Mouse (Mus musculus) kidney, embryonic 16.5 days (tissue): ENCODE measurements at regions not wholly inside any gene's neighbourhood (a gene's known extent, or its start where the extent isn't known, plus 50 kb on each side); places are given as distances from the start of the nearest gene placed in this dataset.

ENCODE experiments used
- ATAC-seq: fragments of 200-750 bp; cut with Nextera tagmentation; 2 replicates; pipeline ENCODE4 v1.8.0; 2017; ENCODE audit warnings: moderate TSS enrichment; ENCODE audit not compliant: low FRiP score, low TSS enrichment
- H3K27ac ChIP-seq: fragments of 300-500 bp; sonication (generic); 2 replicates; pipeline ENCODE4 v1.5.1; 2014; ENCODE audit warnings: low read length
- H3K27me3 ChIP-seq: fragments of 300-500 bp; sonication (generic); 2 replicates; pipeline ENCODE4 v1.6.1; 2014; ENCODE audit warnings: low read length, control low read depth, mixed read lengths; ENCODE audit not compliant: insufficient read depth
- H3K36me3 ChIP-seq: fragments of 300-500 bp; sonication (generic); 2 replicates; pipeline ENCODE4 v1.6.1; 2014; ENCODE audit warnings: low read length, control low read depth, mixed read lengths; ENCODE audit not compliant: insufficient read depth
- H3K4me1 ChIP-seq: fragments of 300-500 bp; sonication (generic); 2 replicates; pipeline ENCODE4 v1.6.1; 2014; ENCODE audit warnings: low read length, control low read depth, mixed read lengths; ENCODE audit not compliant: insufficient read depth
- H3K4me2 ChIP-seq: fragments of 300-500 bp; sonication (generic); replicated peaks from 2 replicates; pipeline ENCODE4 v1.6.1; 2014; ENCODE audit warnings: low read depth, low read length
- H3K4me3 ChIP-seq: fragments of 300-500 bp; sonication (generic); 2 replicates; pipeline ENCODE4 v1.5.1; 2014; ENCODE audit warnings: mild to moderate bottlenecking, low read length
- H3K9ac ChIP-seq: fragments of 300-500 bp; sonication (generic); replicated peaks from 2 replicates; pipeline ENCODE4 v1.6.1; 2014; ENCODE audit warnings: low read length
- H3K9me3 ChIP-seq: fragments of 300-500 bp; sonication (generic); 2 replicates; pipeline ENCODE4 v1.6.1; 2016; ENCODE audit warnings: low read length, control low read depth
- WGBS: fragments of 180-500 bp; shearing (Covaris S2); extraction: QIAGEN DNeasy Blood & Tissue Kit; methylation state at CpG from one replicate; pipeline ENCODE4 v1.1.7; 2014; 5-methylcytosine and 5-hydroxymethylcytosine counted together

DNA sequence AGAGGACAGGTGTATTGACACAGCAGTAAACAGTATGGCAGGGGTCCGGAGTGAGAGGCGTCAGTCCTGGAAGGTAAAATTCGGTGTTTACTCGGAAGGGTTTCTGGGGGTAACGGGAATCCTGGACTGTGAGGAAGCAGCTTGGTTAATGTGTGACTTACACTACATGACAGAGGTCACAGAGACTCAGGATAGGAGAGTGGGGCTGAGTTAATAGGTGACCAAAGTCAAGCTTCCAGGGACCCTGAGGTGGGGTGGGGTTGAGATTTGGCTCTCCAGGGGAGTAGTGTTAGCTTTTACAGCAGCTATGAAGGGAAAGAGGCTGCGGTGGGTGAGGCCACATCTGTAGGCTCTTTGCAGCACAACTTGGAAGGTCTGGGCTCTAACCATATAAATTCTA is 233.9 kb upstream of the Fn1 start:
- no peaks in the 10 kb centered on the region for H3K9me3 ChIP-seq
- H3K4me1 ChIP-seq, result no peaks in the 10 kb centered on the region
- H3K36me3 ChIP-seq, result no peaks in the 10 kb centered on the region
- H3K9ac ChIP-seq, result no peak overlapping the region
- H3K4me2 ChIP-seq, result no peak overlapping the region
- WGBS, result 63% methylated on average over 6 of the region's 6 CpGs
- no peaks in the 10 kb centered on the region for H3K27me3 ChIP-seq
- no peak overlapping the region for H3K4me3 ChIP-seq
- peak; percentile 94 for ATAC-seq
- no peak overlapping the region for H3K27ac ChIP-seq

DNA sequence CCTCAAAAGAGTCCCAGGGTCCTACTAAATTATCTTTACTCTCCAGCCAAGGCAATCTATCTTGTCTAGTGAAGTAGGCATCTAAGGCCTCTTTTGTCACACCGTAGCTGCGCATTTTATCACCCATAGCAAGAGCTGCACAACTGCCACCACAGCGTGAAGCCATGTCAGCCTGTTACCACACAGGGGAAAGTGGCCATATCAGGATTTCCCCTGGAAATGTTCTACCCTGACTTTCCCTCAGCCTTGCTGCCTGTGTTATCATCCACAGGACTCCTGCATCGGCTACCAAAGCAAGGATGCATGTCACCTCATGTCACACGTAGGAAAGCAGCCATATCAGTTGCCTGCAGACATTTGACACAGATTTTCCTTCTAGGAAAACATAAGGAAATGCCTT is 233.2 kb upstream of the Fn1 start:
- Histone ChIP-seq H3K36me3 (no peaks in the 10 kb centered on the region), H3K9me3 (no peaks in the 10 kb centered on the region), H3K4me1 (no peaks in the 10 kb centered on the region), H3K9ac (no peak overlapping the region), H3K4me3 (no peak overlapping the region), H3K27ac (no peak overlapping the region), H3K4me2 (no peak overlapping the region), H3K27me3 (no peaks in the 10 kb centered on the region)
- WGBS, result 53% methylated on average over 5 of the region's 5 CpGs
- no peak for ATAC-seq

DNA sequence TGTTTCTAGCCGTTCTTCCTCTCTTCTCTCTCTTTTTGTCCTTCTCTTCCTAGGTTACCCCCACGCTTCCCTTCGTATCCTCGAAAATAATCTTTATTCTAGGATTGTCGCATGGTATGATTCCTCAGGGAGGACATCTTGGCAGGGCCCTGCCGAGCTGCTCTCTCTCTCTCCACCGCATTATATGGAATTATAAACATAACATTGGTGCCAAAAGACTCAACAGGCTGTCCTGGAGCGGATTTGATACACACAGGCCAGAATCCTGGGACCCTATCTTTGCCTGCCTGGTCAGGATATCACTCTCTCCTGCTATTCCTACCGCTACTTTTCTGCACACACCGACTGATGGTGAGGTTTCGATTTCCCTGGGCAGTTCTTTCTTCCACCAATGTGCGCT is 228.9 kb upstream of the Fn1 start:
- Histone ChIP-seq H3K4me3 (no peak overlapping the region), H3K9ac (no peak overlapping the region), H3K9me3 (no peaks in the 10 kb centered on the region), H3K27ac (no peak overlapping the region), H3K4me1 (no peaks in the 10 kb centered on the region), H3K36me3 (no peaks in the 10 kb centered on the region), H3K27me3 (no peaks in the 10 kb centered on the region), H3K4me2 (no peak overlapping the region)
- no peak for ATAC-seq
- 84% methylated on average over 12 of the region's 12 CpGs for WGBS

DNA sequence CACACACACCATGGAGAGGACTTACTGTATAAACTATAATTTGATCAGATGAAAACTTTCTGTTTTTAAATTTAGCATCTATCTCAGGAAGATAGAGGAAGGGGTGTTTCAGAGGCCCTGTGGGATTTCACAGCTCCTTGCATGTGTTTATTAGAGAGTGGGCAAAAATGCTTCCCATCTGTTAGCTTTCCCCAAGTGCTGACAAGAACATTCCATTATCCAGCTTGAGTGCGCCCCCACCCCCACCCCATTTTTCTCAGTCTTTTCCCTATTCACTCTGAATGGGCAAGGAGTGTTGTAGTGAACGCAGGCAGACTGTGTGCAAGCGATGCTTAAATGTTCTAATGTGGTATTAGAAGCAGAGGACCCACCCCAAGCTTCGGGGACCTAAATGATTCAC is 228.2 kb upstream of the Fn1 start:
- no peaks in the 10 kb centered on the region for H3K4me1 ChIP-seq
- no peak for ATAC-seq
- H3K4me2 ChIP-seq, result no peak overlapping the region
- 88% methylated on average over 4 of the region's 4 CpGs for WGBS
- no peaks in the 10 kb centered on the region for H3K27me3 ChIP-seq
- H3K9me3 ChIP-seq, result no peaks in the 10 kb centered on the region
- no peak overlapping the region for H3K4me3 ChIP-seq
- H3K36me3 ChIP-seq, result no peaks in the 10 kb centered on the region
- H3K9ac ChIP-seq, result no peak overlapping the region
- no peak overlapping the region for H3K27ac ChIP-seq

DNA sequence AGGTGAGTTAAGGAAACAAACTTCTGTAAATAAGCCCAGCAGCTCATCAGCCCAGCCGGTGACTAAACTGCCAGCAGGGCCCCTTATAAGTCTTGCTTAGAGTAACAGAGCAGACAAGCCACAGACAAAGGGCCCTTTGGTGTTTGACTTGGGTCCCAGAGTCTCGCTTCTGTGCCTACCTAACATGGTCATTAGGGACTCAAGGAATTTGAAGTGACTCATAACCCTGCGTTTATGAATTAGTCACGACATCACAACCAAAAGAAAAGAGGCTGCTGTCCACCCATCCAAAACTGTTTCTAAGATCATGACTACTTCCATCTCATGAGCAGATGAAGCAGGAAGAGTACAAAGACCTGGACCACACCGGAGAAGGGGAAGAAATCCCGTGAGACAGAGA is 227.5 kb upstream of the Fn1 start:
- Histone ChIP-seq H3K27me3 (no peaks in the 10 kb centered on the region), H3K4me1 (no peaks in the 10 kb centered on the region), H3K4me2 (no peak overlapping the region), H3K36me3 (no peaks in the 10 kb centered on the region), H3K9me3 (no peaks in the 10 kb centered on the region), H3K4me3 (no peak overlapping the region), H3K9ac (no peak overlapping the region), H3K27ac (no peak overlapping the region)
- 64% methylated on average over 6 of the region's 6 CpGs for WGBS
- no peak for ATAC-seq

DNA sequence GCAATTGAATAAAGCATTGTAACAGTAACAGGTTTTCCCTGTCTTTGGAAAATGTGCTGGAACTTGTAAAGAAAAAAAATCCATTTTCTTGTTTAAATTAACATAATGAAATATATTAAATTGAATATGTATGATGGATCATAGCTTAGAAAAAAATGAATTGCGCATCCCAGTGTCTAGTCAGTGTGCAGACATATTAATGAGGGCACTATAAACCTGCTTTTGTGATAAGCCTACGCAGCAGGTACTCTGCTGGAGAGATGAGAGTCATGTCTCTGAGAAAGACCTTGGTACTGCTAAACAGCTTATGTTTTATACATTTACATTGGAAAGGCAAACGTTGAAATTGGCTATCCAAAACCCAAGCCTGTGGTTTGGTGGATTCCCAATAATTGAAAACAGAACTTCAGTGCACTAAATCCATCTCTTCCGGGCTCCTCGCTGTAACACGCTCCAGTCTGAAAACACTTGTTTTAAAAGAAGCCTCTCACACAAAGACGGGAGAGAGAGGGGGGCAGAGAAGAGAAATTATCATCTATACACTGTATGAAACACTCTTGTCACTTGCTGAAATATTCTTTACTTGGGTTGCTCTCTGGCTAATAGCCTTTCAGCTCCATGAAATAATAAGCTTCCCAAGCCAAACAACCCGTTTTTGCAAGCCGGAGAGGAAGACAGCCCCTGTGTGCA is 223.9 kb upstream of the Fn1 start:
- no peak for ATAC-seq
- 81% methylated on average over 9 of the region's 9 CpGs for WGBS
- Histone ChIP-seq H3K4me1 (no peaks in the 10 kb centered on the region), H3K4me3 (no peak overlapping the region), H3K27me3 (no peaks in the 10 kb centered on the region), H3K9ac (no peak overlapping the region), H3K4me2 (no peak overlapping the region), H3K9me3 (no peaks in the 10 kb centered on the region), H3K36me3 (no peaks in the 10 kb centered on the region), H3K27ac (no peak overlapping the region)

DNA sequence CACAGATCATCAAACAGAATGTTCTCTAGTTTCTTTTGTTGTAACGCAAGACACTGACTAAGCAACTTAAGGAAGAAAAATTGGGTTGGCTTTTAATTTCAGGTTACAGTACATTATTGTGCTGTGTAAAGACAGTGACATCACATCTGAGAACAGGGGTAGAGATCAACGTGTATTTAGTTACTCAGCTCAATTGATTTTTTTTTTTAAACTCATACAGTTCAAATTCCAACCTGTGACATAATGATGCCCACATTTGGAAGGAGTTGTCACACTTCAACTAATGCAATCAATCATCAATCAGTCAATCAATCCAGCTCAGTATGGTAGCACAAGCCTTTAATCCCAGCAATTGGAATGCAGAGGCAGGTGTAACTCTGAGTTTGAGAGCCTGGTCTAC is 221.0 kb upstream of the Fn1 start:
- no peak for ATAC-seq
- Histone ChIP-seq H3K4me3 (no peak overlapping the region), H3K4me1 (no peaks in the 10 kb centered on the region), H3K9ac (no peak overlapping the region), H3K27ac (no peak overlapping the region), H3K36me3 (no peaks in the 10 kb centered on the region), H3K4me2 (no peak overlapping the region), H3K9me3 (no peaks in the 10 kb centered on the region), H3K27me3 (no peaks in the 10 kb centered on the region)
- 86% methylated on average over 2 of the region's 2 CpGs for WGBS

DNA sequence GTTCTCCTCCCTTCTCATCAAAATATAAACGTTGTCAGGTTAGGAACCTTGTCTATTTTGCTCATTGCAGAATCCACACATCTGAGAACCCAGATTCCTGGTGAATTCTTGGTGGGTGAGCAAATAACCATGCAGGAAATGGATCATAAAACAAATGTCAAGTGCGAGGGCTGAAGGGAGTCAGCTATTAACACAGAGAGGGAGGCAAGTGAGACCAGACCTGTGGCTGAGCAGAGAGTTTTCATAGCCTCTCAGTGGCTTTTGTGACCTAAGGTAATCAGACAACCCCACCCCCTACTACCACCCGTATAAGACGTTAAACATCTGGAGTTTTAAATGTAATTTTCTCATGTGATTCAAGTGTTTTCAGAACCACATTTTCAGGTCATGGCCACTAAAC is 212.7 kb upstream of the Fn1 start:
- Histone ChIP-seq H3K4me1 (peaks cover 10% of the 10 kb centered on the region), H3K4me2 (no peak overlapping the region), H3K27me3 (no peaks in the 10 kb centered on the region), H3K36me3 (no peaks in the 10 kb centered on the region), H3K9me3 (no peaks in the 10 kb centered on the region), H3K9ac (no peak overlapping the region), H3K27ac (peak overlapping the region; percentile 41; the same call in 1 of the 2 replicates), H3K4me3 (no peak overlapping the region)
- peak; percentile 51; the same call in 1 of the 2 replicates for ATAC-seq
- 1% methylated on average over 4 of the region's 4 CpGs for WGBS

DNA sequence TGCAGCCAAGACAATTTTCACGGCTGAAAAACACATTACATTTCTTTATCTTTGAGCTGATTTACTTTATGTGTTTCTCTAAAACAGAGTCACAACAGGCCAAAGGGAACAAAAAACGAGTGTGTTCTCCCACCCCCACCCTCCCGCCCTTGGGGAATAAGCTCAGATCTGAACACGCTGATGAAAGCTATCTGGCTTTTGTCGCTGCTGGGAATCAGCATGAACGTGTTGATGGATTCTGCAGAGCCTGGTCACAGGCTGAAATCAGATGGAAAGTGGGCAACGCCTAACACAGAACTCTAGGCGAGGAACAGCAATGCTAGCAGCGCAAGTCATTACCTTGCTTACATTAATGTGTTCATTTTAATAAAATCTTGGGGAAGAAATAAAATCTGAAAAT is 211.7 kb upstream of the Fn1 start:
- peaks cover 10% of the 10 kb centered on the region for H3K4me1 ChIP-seq
- H3K27ac ChIP-seq, result peak overlapping the region; percentile 41; the same call in 1 of the 2 replicates
- WGBS, result 62% methylated on average over 9 of the region's 9 CpGs
- no peaks in the 10 kb centered on the region for H3K27me3 ChIP-seq
- no peaks in the 10 kb centered on the region for H3K36me3 ChIP-seq
- no peak overlapping the region for H3K4me2 ChIP-seq
- no peak for ATAC-seq
- H3K4me3 ChIP-seq, result no peak overlapping the region
- no peak overlapping the region for H3K9ac ChIP-seq
- no peaks in the 10 kb centered on the region for H3K9me3 ChIP-seq

DNA sequence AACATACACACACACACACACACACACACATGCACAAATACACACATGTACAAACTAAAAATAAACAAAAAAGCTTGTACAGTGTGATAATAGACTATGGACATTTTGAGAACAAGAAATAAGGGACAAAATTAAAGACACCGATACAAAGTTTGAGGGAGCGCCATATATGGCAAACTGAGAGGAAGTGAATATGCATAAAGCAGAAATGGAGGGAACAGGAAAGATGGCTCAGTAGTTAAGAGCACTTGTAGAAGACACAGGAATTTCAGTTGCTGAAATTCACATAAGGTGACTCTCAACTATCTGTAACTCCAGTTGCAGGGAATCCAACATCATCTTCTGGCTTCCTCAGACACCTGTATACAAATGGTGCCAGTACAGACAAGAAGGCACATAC is 200.2 kb upstream of the Fn1 start:
- 92% methylated on average over 2 of the region's 2 CpGs for WGBS
- ATAC-seq, result no peak
- no peaks in the 10 kb centered on the region for H3K27me3 ChIP-seq

More for the DNA sequence above, 200.2 kb upstream of the Fn1 start:
- Histone ChIP-seq H3K9ac (no peak overlapping the region), H3K4me2 (no peak overlapping the region), H3K27ac (no peak overlapping the region), H3K36me3 (no peaks in the 10 kb centered on the region), H3K4me3 (no peak overlapping the region), H3K4me1 (no peaks in the 10 kb centered on the region), H3K9me3 (no peaks in the 10 kb centered on the region)
